Mouse (Mus musculus): ENCODE measurements around the gene Gss. TPM values are rescaled to one million over a fixed set of nuclear protein-coding genes. Genes with fewer than 3 reads are reported as not detected.

Gene Gss
- polyA plus RNA-seq (2014; fragmentation: Illumina TruSeq; extraction: RNeasy Lipid Tissue Mini Kit (QIAGEN cat#74804); ENCODE audit: low read depth, low replicate concordance) = 13.4 TPM

DNA sequence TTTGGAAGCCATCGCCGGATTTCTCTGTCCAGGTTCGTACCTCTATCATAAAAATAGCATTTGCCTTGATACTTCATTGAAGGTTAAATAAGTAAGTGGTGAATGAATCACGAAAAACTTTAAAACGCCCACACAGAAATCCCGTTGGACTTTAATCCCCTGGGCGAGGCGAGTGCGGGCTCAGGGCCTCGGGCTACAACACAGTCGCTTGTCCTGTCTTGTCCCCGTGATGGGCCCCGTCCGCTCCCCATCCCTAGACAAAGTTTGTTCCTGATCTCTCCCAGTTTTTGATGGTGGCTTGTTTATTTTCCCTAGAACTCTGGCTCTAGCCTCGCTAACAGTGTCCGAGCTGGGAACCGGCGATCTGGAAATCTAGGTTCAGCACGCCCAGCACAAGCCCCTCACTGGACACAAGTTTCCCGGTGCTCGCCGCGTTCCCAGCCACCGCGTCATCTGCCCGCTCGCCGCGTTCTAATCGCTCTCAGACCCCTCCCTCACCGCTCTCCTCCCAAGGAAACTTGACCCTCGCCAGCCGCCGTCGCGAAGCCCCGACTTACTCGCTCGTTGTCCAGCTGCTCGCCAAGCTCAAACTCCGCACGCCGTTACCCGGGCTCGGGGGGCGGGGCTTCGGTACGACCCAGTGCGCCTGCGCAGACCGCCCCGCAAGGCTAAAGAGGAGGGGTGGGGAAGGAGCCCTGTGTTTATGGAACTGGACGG, at the start of gene Gss:
Gss (minus strand) TSS at position 674 of the 717 bp plus-strand sequence.

DNA sequence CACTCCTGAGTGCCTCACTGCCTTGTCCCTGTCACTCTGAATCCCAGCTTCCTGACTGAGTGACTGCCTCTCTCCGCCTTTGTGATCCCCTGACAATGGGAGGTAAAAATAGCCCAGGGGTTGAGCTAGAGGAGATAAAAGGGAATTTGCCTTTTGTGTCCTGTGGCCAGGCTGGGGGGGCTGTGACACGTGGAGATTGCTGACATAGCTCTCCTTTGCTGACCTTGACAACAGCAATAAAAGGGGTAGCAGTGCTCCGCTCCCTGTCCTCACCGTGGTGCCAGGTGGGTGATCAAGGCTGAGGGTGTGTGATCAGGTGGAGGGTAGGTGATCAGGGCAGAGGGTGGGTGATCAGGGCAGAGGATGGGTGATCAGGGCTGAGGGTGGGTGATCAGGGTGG, 18.4 kb upstream of the Gss start, which contains the start of gene Myh7b:
Myh7b (plus strand) TSS at position 235 of the 400 bp plus-strand sequence.

DNA sequence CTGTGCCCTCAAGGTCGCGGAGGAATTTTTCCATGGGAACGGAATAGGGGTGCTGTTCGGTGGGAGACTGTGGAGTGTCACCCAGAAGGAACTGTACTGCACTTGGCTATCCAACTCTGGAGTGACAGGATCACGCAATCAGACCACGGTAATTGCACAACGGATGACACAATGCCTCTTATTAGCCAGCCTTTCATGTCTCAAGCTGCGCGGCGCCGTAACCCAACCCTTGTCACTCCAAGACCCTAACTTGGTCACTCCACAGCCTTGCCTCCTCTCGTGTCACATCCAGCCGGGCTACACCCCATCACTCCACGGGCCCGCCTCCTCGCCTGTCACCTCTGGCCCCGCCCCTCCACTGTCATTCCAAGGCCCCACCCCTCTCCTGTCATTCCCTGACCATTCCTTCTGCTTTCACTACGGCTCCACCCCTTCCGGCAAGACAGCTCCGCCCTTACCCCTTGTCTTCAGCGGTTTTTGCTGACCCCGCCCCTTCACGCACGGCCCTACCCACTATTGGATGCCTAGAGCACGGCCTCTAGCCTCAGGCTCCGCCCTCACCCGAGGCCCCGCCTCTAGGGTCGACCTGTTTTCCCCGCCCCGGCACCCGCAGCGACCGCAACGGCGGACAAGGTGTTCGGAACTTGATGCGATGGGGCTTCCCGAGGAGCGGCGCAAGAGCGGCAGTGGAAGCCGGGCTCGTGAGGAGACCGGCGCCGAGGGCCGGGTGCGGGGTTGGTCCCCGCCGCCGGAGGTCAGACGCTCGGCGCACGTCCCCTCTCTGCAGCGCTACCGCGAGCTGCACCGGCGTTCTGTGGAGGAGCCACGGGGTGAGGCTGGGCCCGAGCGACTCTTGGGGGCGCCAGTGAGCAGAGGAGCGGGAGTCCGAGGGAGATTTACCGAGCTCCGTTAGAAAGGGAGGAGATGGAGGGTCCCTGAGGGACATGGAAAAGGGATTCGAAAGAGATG, 74.9 kb downstream of the Gss start, which contains the start of the genes Acss2 and Ggt7:
Acss2 (plus strand) TSS at position 494 of the 969 bp plus-strand sequence.
Ggt7 (minus strand) TSS at position 783 of the 969 bp plus-strand sequence.

Other genes starting within 250 kb of the Gss start
- 21.6 TPM for gene Pigu, start 235.4 kb downstream of the Gss start, polyA plus RNA-seq (2014; fragmentation: Illumina TruSeq; extraction: RNeasy Lipid Tissue Mini Kit (QIAGEN cat#74804); ENCODE audit: low read depth, low replicate concordance)
- gene Trp53inp2, start 211.8 kb downstream of the Gss start, polyA plus RNA-seq (2014; fragmentation: Illumina TruSeq; extraction: RNeasy Lipid Tissue Mini Kit (QIAGEN cat#74804); ENCODE audit: low read depth, low replicate concordance) = 126 TPM
- 19.9 TPM for gene Ncoa6, start 118.9 kb downstream of the Gss start, polyA plus RNA-seq (2014; fragmentation: Illumina TruSeq; extraction: RNeasy Lipid Tissue Mini Kit (QIAGEN cat#74804); ENCODE audit: low read depth, low replicate concordance)
- 129 TPM for gene Acss2, start 74.9 kb downstream of the Gss start, polyA plus RNA-seq (2014; fragmentation: Illumina TruSeq; extraction: RNeasy Lipid Tissue Mini Kit (QIAGEN cat#74804); ENCODE audit: low read depth, low replicate concordance)
- not detected for gene Ggt7, start 74.6 kb downstream of the Gss start, polyA plus RNA-seq (2014; fragmentation: Illumina TruSeq; extraction: RNeasy Lipid Tissue Mini Kit (QIAGEN cat#74804); ENCODE audit: low read depth, low replicate concordance)
- gene Myh7b, start 18.4 kb upstream of the Gss start, polyA plus RNA-seq (2014; fragmentation: Illumina TruSeq; extraction: RNeasy Lipid Tissue Mini Kit (QIAGEN cat#74804); ENCODE audit: low read depth, low replicate concordance) = not detected
- 44.1 TPM for gene Trpc4ap, start 99.6 kb upstream of the Gss start, polyA plus RNA-seq (2014; fragmentation: Illumina TruSeq; extraction: RNeasy Lipid Tissue Mini Kit (QIAGEN cat#74804); ENCODE audit: low read depth, low replicate concordance)
- 13.2 TPM for gene Edem2, start 136.7 kb upstream of the Gss start, polyA plus RNA-seq (2014; fragmentation: Illumina TruSeq; extraction: RNeasy Lipid Tissue Mini Kit (QIAGEN cat#74804); ENCODE audit: low read depth, low replicate concordance)
- gene Gm17581, start 143.1 kb upstream of the Gss start, polyA plus RNA-seq (2014; fragmentation: Illumina TruSeq; extraction: RNeasy Lipid Tissue Mini Kit (QIAGEN cat#74804); ENCODE audit: low read depth, low replicate concordance) = not detected
- 0.79 TPM for gene Procr, start 158.3 kb upstream of the Gss start, polyA plus RNA-seq (2014; fragmentation: Illumina TruSeq; extraction: RNeasy Lipid Tissue Mini Kit (QIAGEN cat#74804); ENCODE audit: low read depth, low replicate concordance)
- not detected for gene Mmp24, start 182.5 kb upstream of the Gss start, polyA plus RNA-seq (2014; fragmentation: Illumina TruSeq; extraction: RNeasy Lipid Tissue Mini Kit (QIAGEN cat#74804); ENCODE audit: low read depth, low replicate concordance)
- 6.1 TPM for gene BC029722, start 226.6 kb upstream of the Gss start, polyA plus RNA-seq (2014; fragmentation: Illumina TruSeq; extraction: RNeasy Lipid Tissue Mini Kit (QIAGEN cat#74804); ENCODE audit: low read depth, low replicate concordance)
- 15.9 TPM for gene Eif6, start 234.1 kb upstream of the Gss start, polyA plus RNA-seq (2014; fragmentation: Illumina TruSeq; extraction: RNeasy Lipid Tissue Mini Kit (QIAGEN cat#74804); ENCODE audit: low read depth, low replicate concordance)
- gene Fam83c, start 242.0 kb upstream of the Gss start, polyA plus RNA-seq (2014; fragmentation: Illumina TruSeq; extraction: RNeasy Lipid Tissue Mini Kit (QIAGEN cat#74804); ENCODE audit: low read depth, low replicate concordance) = not detected

Data from liver, adult 10 weeks (tissue).